Mouse (Mus musculus) heart, embryonic 14.5 days (tissue): ENCODE data around the gene Gse1. TPM values are rescaled to one million over a fixed set of nuclear protein-coding genes. Genes with fewer than 3 reads are reported as not detected.
A peak's percentile ranks its signal among the peaks of the same experiment; 100 is the strongest.

Source experiments
- ATAC-seq: fragments of 200-750 bp; cut with Nextera tagmentation; 2 replicates; pipeline ENCODE4 v1.8.0; 2017; ENCODE audit warnings: low read depth, moderate TSS enrichment; ENCODE audit not compliant: insufficient number of reproducible peaks, insufficient read depth, low FRiP score
- H3K27ac ChIP-seq, 2 experiments: fragments of 200-500 bp in 1 of 2; fragments of 300-500 bp in 1 of 2; sonication (generic) in 1 of 2; replicated peaks in 1 of 2; 2 replicates each; pipeline ENCODE4 v1.5.1; 2012 to 2014; ENCODE audit warnings: low read depth in 2 of 2, low read length in 2 of 2, control low read depth in 1 of 2, mild to moderate bottlenecking in 1 of 2, mixed read lengths in 1 of 2; ENCODE audit not compliant: control insufficient read depth in 1 of 2, insufficient read depth in 1 of 2
- H3K27me3 ChIP-seq: fragments of 300-500 bp; sonication (generic); 2 replicates; pipeline ENCODE4 v1.6.1; 2014; ENCODE audit warnings: mild to moderate bottlenecking, low read length, control low read depth; ENCODE audit not compliant: control insufficient read depth, insufficient read depth
- H3K36me3 ChIP-seq: fragments of 300-500 bp; sonication (generic); 2 replicates; pipeline ENCODE4 v1.6.1; 2014; ENCODE audit warnings: mild to moderate bottlenecking, control low read depth, low read length, mixed read lengths; ENCODE audit not compliant: control insufficient read depth, insufficient read depth
- H3K4me1 ChIP-seq, 2 experiments: fragments of 200-500 bp in 1 of 2; fragments of 300-500 bp in 1 of 2; sonication (generic) in 1 of 2; 2 replicates each; pipeline ENCODE4 v1.6.1; 2012 to 2014; ENCODE audit warnings: low read length in 2 of 2, control low read depth in 1 of 2, mixed read lengths in 1 of 2; ENCODE audit not compliant: control insufficient read depth in 2 of 2, insufficient read depth in 2 of 2
- H3K4me2 ChIP-seq: fragments of 300-500 bp; sonication (generic); 2 replicates; pipeline ENCODE4 v1.6.1; 2014; ENCODE audit warnings: mild to moderate bottlenecking, low read length
- H3K4me3 ChIP-seq, 2 experiments: fragments of 200-500 bp in 1 of 2; fragments of 300-500 bp in 1 of 2; sonication (generic) in 1 of 2; 2 replicates each; pipeline ENCODE4 v1.5.1; 2012 to 2014; ENCODE audit warnings: low read length in 2 of 2, mild to moderate bottlenecking in 2 of 2, control low read depth in 1 of 2, low read depth in 1 of 2, moderate library complexity in 1 of 2; ENCODE audit not compliant: control insufficient read depth in 1 of 2, insufficient read depth in 1 of 2
- H3K9ac ChIP-seq: fragments of 300-500 bp; sonication (generic); 2 replicates; pipeline ENCODE4 v1.6.1; 2014; ENCODE audit warnings: mild to moderate bottlenecking, low read length
- H3K9me3 ChIP-seq: fragments of 300-500 bp; sonication (generic); 2 replicates; pipeline ENCODE4 v1.6.1; 2016; ENCODE audit warnings: low read length, control low read depth; ENCODE audit not compliant: control insufficient read depth
- WGBS: fragments of 180-500 bp; shearing (Covaris S2); extraction: QIAGEN DNeasy Blood & Tissue Kit; methylation state at CpG from one replicate; pipeline ENCODE4 v1.1.7; 2014; 5-methylcytosine and 5-hydroxymethylcytosine counted together
- polyA plus RNA-seq: library from polyadenylated mRNA; unstranded; fragments of >200 nt; fragmentation: Nextera tagmentation; extraction: Ambion mirVana; gene quantifications from 2 replicates; pipeline ENCODE4 v1.2.1, GENCODE M21; 2014

The Gse1 gene
- polyA plus RNA-seq, 1 experiment from 2014 or later, result 12.2 TPM

GRCm38 (mm10) chr8:120562680-120563347 lies 334.6 kb downstream of the Gse1 start:
- peaks cover 47% of the 10 kb centered on the region for H3K36me3 ChIP-seq
- H3K27me3 ChIP-seq, result no peaks in the 10 kb centered on the region
- no peak overlapping the region for H3K4me3 ChIP-seq
- H3K4me1 ChIP-seq, result peaks cover 57 to 84% of the 10 kb centered on the region in 2 experiments
- H3K9me3 ChIP-seq, result no peaks in the 10 kb centered on the region
- 73% methylated on average over 18 of the region's 18 CpGs for WGBS
- H3K4me2 ChIP-seq, result peak overlapping the region; percentile 42
- H3K9ac ChIP-seq, result peak overlapping the region; percentile 51
- H3K27ac ChIP-seq, result peak overlapping the region; percentile 87 to 96
- no peak for ATAC-seq

DNA sequence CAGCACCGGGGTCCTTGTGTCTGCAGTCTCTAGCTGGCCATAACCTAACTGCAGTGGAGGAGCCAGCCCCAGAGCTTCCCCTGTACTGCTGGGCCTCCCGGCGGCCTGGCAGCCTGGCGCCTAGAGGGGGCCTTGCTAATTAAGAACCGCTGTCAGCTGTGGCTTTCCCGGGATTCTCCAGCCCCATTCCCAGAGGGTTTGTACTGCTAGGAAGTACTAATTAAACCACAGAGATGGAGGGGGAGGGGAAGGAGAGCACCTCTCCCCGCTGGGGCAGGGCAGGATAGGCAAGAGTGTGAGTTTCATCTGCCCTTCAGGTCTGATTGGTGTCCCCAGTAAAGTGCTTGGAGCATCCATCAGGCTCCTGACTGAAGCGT lies 335.1 kb downstream of the Gse1 start:
- H3K4me2 ChIP-seq, result peak overlapping the region; percentile 42
- ATAC-seq, result peak; percentile 5; the same call in 1 of the 2 replicates
- H3K4me1 ChIP-seq, result peaks cover 54 to 79% of the 10 kb centered on the region in 2 experiments
- H3K4me3 ChIP-seq, result no peak overlapping the region
- peak overlapping the region; percentile 87 to 96 for H3K27ac ChIP-seq
- H3K9me3 ChIP-seq, result no peaks in the 10 kb centered on the region
- no peaks in the 10 kb centered on the region for H3K27me3 ChIP-seq
- H3K9ac ChIP-seq, result peak overlapping the region; percentile 51
- peaks cover 53% of the 10 kb centered on the region for H3K36me3 ChIP-seq
- 10% methylated on average over 8 of the region's 8 CpGs for WGBS

DNA sequence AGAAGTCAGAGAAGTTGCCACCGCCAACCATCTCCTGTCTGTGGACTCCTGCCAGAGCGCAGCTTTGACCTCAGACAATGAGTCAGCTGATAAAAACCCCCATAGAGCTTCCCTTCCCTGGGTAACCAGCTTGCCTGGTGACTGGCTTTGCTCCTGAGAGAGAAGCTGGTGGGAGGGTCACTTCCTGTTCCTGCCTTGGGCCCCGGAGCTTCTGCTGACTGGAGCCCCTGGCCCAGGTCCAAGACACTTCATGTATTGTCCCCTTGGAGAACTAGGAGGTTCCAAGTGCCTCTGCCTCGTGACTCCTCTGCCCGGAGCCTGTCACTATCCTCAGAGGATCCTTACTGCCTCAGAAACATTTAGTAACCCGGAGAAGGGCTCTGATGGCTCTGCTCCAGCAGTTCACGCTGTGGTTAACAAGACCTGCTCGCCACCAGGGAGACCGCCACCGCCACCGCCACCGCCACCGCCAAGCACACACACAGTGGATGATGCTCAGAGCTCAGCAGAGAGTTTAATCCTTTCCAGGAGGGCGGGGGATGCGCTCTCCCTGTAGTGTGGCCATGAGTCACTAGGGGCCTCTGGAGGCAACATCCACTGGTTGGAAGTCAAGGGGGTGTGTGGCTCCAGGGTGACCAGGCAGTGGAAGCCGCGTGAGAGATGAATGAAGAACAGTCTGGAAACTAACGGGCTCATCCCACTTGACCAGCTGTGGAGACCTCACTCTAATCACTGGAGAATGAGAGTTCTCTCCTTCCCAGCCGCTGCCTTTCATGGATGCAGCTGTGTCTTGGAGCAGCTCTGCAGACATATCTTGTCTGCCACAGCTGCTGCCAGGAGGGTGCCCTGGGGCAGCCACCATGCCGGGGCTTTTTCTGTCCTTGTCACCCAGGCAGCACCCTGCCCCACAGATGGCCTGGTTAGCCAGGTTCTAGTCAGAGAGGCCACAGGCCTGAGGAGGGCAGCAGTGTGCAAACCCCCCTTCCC lies 335.9 kb downstream of the Gse1 start:
- peak overlapping the region; percentile 87 to 96 for H3K27ac ChIP-seq
- 4% methylated on average over 20 of the region's 20 CpGs for WGBS
- peaks cover 51 to 71% of the 10 kb centered on the region in 2 experiments for H3K4me1 ChIP-seq
- no peaks in the 10 kb centered on the region for H3K27me3 ChIP-seq
- ATAC-seq, result peak; percentile 67
- peak overlapping the region; percentile 42 for H3K4me2 ChIP-seq
- H3K9ac ChIP-seq, result peak overlapping the region; percentile 56
- no peaks in the 10 kb centered on the region for H3K9me3 ChIP-seq
- H3K36me3 ChIP-seq, result peaks cover 55% of the 10 kb centered on the region
- no peak overlapping the region for H3K4me3 ChIP-seq

- Histone ChIP-seq H3K9me3 (no peaks in the 10 kb centered on the region), H3K27me3 (no peaks in the 10 kb centered on the region), H3K9ac (peak overlapping the region; percentile 42; the same call in 1 of the 2 replicates), H3K4me2 (no peak overlapping the region), H3K27ac (peak overlapping the region; percentile 5 to 87; a peak in 2 of 4 replicates), H3K4me3 (no peak overlapping the region), H3K36me3 (peaks cover 59% of the 10 kb centered on the region), H3K4me1 (peaks cover 49 to 67% of the 10 kb centered on the region in 2 experiments)
- no peak for ATAC-seq
- WGBS, result 43% methylated on average over 7 of the region's 7 CpGs
Measured at GRCm38 (mm10) chr8:120565151-120565711, 337.0 kb downstream of the Gse1 start.

DNA sequence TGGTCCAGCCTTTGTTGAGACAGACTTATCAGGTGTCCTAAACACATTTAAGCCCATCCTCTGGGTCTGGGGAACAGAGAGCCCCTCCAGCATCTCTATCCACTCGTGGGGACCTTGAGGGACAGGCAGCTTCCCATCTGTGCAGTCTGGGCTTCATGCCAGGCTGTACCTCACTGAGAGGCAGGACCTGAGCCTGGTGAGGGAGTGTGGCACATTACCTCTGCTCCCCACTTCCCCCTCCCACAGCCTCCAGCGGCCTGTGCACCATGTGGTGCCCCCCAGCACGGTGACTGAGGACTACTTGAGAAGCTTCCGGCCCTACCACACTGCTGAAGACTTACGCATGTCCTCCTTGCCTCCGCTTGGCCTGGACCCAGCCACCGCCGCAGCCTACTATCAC lies 338.4 kb downstream of the Gse1 start:
- no peak overlapping the region for H3K4me2 ChIP-seq
- H3K9ac ChIP-seq, result no peak overlapping the region
- H3K27ac ChIP-seq, result no peak overlapping the region
- WGBS, result 87% methylated on average over 8 of the region's 8 CpGs
- no peak overlapping the region for H3K4me3 ChIP-seq
- no peak for ATAC-seq
- peaks cover 38 to 58% of the 10 kb centered on the region in 2 experiments for H3K4me1 ChIP-seq
- H3K27me3 ChIP-seq, result no peaks in the 10 kb centered on the region
- H3K36me3 ChIP-seq, result peaks cover 71% of the 10 kb centered on the region
- H3K9me3 ChIP-seq, result no peaks in the 10 kb centered on the region

DNA sequence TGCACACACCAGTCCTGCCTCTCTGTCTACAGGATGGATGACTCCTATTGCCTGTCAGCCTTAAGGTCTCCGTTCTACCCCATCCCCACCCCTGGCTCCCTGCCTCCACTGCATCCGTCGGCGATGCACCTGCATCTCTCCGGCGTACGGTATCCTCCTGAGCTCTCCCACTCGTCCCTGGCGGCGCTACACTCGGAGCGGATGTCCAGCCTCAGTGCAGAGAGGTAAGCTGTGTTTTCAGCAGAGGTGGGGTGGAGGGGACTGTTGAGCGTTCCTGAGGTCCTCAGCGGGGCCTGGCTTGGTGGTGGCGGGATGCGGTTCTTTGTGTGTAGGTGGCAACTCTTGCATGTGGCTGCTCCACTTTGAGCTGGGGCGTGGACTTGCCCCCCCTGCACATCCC lies 339.5 kb downstream of the Gse1 start:
- no peak for ATAC-seq
- peaks cover 78% of the 10 kb centered on the region for H3K36me3 ChIP-seq
- H3K4me1 ChIP-seq, result peaks cover 27 to 48% of the 10 kb centered on the region in 2 experiments
- 94% methylated on average over 17 of the region's 17 CpGs for WGBS
- H3K27me3 ChIP-seq, result no peaks in the 10 kb centered on the region
- H3K4me2 ChIP-seq, result no peak overlapping the region
- H3K27ac ChIP-seq, result no peak overlapping the region
- H3K4me3 ChIP-seq, result no peak overlapping the region
- no peak overlapping the region for H3K9ac ChIP-seq
- H3K9me3 ChIP-seq, result no peaks in the 10 kb centered on the region

GRCm38 (mm10) chr8:120568164-120568798 lies 340.0 kb downstream of the Gse1 start:
- H3K27me3 ChIP-seq, result no peaks in the 10 kb centered on the region
- no peak overlapping the region for H3K4me2 ChIP-seq
- no peaks in the 10 kb centered on the region for H3K9me3 ChIP-seq
- no peak overlapping the region for H3K27ac ChIP-seq
- WGBS, result 96% methylated on average over 37 of the region's 37 CpGs
- no peak for ATAC-seq
- H3K4me3 ChIP-seq, result no peak overlapping the region
- peaks cover 22 to 42% of the 10 kb centered on the region in 2 experiments for H3K4me1 ChIP-seq
- H3K36me3 ChIP-seq, result peaks cover 81% of the 10 kb centered on the region
- H3K9ac ChIP-seq, result no peak overlapping the region
